Mouse (Mus musculus) gastrocnemius, postnatal 4 days (tissue): ENCODE measurements around the gene Rgs6. TPM values are rescaled to one million over a fixed set of nuclear protein-coding genes. Genes with fewer than 3 reads are reported as not detected.

Source experiments
- DNase-seq, 2 experiments: peaks; one replicate each; pipeline ENCODE4 v3.0.0; 2021 to 2022; ENCODE audit warnings: low spot score in 2 of 2, mixed read lengths in 2 of 2
- total RNA-seq, 2 experiments: library from RNA; stranded (reverse); gene quantifications; 2 replicates each; pipeline ENCODE4 v1.2.3; 2021

Gene Rgs6
- total RNA-seq, 2 experiments from 2014 or later = 2.0 to 2.6 TPM

- DNase-seq = no peak
Observed at GRCm38 (mm10) chr12:82751846-82752245, 163.8 kb downstream of the Rgs6 start.

- DNase-seq = no peak
Observed at GRCm38 (mm10) chr12:82754501-82754900, 166.4 kb downstream of the Rgs6 start.

GRCm38 (mm10) chr12:82756756-82757155 is 168.7 kb downstream of the Rgs6 start:
- DNase-seq = no peak

GRCm38 (mm10) chr12:82757367-82757766 is 169.3 kb downstream of the Rgs6 start:
- no peak for DNase-seq

GRCm38 (mm10) chr12:82762046-82762445 is 174.0 kb downstream of the Rgs6 start:
- DNase-seq = no peak

GRCm38 (mm10) chr12:82768726-82769125 is 180.6 kb downstream of the Rgs6 start:
- no peak for DNase-seq

- no peak for DNase-seq
Observed at GRCm38 (mm10) chr12:82772215-82772614, 184.1 kb downstream of the Rgs6 start.

- DNase-seq = no peak
Observed at GRCm38 (mm10) chr12:82774576-82774975, 186.5 kb downstream of the Rgs6 start.

GRCm38 (mm10) chr12:82776686-82777085 is 188.6 kb downstream of the Rgs6 start:
- no peak for DNase-seq

- no peak for DNase-seq
Observed at GRCm38 (mm10) chr12:82780936-82781335, 192.8 kb downstream of the Rgs6 start.

GRCm38 (mm10) chr12:82781414-82781813 is 193.3 kb downstream of the Rgs6 start:
- DNase-seq = no peak

- DNase-seq = no peak
Observed at GRCm38 (mm10) chr12:82792122-82792521, 204.0 kb downstream of the Rgs6 start.

GRCm38 (mm10) chr12:82799892-82800291 is 211.8 kb downstream of the Rgs6 start:
- no peak for DNase-seq

GRCm38 (mm10) chr12:82801736-82802135 is 213.6 kb downstream of the Rgs6 start:
- DNase-seq = no peak

GRCm38 (mm10) chr12:82802711-82803110 is 214.6 kb downstream of the Rgs6 start:
- no peak for DNase-seq

- no peak for DNase-seq
Observed at GRCm38 (mm10) chr12:82805167-82805566, 217.1 kb downstream of the Rgs6 start.

GRCm38 (mm10) chr12:82810631-82811030 is 222.5 kb downstream of the Rgs6 start:
- DNase-seq = no peak

GRCm38 (mm10) chr12:82815982-82816381 is 227.9 kb downstream of the Rgs6 start:
- DNase-seq = no peak

- DNase-seq = no peak
Observed at GRCm38 (mm10) chr12:82819328-82819727, 231.2 kb downstream of the Rgs6 start.

- DNase-seq = no peak
Observed at GRCm38 (mm10) chr12:82819991-82820390, 231.9 kb downstream of the Rgs6 start.

- no peak for DNase-seq
Observed at GRCm38 (mm10) chr12:82822821-82823620, 234.9 kb downstream of the Rgs6 start.

GRCm38 (mm10) chr12:82830333-82830732 is 242.2 kb downstream of the Rgs6 start:
- no peak for DNase-seq

GRCm38 (mm10) chr12:82838544-82838943 is 250.5 kb downstream of the Rgs6 start:
- no peak for DNase-seq
